Mouse (Mus musculus) v-Abl transformed pro-B cells (cell line): Measurements from ENCODE around the gene Zfp457.

ENCODE experiments used
- in situ Hi-C, 2 experiments: fragments of 400-800 bp; cut with MboI; formaldehyde crosslinking; loops; one replicate each; pipeline ENCODE4 v1.15.1; 2025; ENCODE audit not compliant: unreplicated experiment in 2 of 2

Gene Zfp457

DNA sequence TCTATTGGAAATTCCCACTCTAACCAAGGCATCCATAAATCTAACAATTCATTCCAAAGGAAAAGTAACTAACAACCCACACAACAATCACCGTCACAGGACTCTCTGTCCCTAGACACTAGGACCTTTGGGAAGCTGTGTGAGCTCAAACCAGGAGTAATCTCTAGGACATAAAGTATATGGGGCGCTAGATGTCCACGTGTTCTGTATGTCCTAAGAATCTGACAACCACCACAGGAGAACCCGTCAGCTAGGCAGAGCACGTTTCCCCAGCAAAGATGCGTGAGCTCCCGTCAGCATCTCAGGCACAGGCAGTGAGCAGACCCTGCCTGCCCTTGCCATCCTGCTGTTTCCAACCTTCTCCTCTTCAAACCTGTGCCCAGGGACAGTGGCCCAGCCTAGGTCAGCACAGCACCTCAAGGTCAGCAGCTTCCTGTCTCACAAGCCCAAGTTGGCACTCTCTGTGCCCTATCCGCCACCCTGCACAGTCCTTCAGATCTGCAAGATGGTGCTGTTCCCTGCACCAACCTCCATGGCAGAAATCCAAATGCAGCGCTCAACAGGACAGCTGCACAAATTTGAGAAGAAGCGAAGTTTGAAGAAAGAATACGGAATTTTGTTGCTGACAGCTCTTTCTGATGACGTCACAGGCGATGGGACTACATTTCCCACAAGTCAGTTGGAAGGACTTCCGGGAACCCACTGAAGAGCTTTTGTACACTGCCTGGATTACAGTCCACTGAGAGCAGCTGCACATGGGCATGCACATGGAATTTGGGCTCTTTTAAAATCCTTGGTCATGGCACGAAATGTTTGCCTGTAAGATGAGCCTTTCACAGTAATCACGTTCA lies at the start of gene Zfp457:
Gene Zfp457, minus strand, starts transcription at position 664 of the 851 bp plus-strand sequence.
- in situ Hi-C loops = loop anchor here in 1 of 2 experiments (10.0 kb wide), 1 partner anchor 181 kb away; the partner anchor contains the start of gene Zfp759

DNA sequence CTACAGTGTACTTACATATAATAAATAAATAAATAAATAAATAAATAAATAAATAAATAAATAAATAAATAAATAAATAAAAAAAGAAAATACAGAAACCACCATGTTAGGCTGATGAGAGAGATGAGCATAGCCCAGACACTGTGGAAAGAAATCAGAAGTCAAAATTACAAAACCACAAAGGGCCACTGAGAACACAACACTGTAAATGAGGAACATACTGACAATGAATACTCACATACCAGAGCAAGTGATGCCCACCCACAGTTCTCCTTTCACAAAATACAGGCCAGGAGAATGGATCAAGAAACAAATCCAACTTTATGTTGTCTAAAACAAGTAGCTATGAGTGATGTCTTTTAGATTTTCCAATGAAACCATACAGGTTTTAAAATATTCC lies 45.6 kb upstream of the Zfp457 start:
- in situ Hi-C loops = no loop called here

DNA sequence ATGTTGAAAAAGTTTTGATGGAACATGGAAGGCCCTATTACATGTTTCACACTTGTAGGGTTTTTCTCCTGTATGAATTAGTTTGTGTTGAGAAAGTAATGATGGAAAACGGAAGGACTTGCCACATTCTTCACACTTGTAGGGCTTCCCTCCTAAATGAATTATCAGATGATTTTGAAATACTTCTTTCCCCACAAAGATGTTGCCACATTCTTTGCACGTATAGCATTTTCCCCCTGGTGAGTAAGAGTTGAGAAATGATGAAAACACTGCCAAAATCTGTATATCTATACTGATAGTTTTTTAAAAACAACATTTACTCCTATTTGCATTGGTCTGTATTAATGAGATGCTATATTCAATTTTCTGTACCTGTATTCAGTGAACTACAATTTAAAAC lies 37.1 kb upstream of the Zfp457 start:
- in situ Hi-C loops = no loop called here

DNA sequence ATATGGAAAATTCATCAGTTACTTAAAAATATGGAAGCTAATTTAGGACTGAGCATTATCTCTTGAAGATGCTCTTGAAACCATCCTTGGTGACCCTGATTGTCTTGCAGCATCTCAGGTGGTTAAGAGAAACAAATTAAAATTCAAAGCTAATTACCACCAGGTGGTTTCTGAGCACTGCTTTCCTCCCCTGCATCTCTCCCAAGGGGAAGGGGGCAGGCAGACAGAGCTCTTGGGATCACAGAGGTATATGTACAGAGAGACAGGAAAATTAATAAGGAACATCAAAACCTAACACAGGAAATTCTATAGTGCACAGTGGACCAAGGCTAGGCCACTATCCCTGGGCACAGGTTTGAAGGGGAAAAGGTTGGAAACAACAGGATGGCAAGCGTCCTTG lies 26.6 kb upstream of the Zfp457 start:
- in situ Hi-C loops = loop anchor here in 1 of 2 experiments (10.0 kb wide), 1 partner anchor 482 kb away; the partner anchor contains the start of gene Zfp273

DNA sequence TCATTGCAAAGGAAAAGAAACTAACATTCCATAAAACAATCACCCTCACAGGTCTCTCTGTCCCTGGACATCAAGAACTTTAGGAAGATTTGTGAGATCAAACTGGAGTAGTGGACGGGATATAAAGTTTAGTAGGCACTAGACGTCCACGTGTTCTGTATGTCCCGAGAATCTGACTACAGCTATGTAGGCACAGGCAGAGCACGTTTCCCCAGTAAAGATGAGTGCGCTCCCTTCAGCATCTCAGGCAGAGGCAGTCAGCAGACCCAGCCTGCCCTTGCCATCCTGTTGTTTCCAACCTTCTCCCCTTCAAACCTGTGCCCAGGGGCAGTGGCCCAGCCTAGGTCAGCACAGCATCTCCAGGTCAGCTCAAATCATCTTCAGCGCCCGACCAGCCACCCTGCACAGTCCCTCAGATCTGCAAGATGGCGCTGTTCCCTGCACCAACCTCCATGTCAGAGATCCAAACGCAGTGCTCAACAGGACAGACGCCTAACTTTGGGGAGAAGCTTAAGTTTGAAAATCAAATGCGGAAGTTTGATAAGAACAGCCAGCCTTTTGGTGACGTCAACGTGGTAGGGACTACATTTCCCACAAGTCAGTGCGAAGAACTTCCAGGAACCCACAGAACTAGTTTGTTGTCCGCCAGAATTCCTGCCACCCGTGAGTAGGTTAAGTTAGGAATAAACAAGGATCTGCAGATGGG lies 25.9 kb upstream of the Zfp457 start, which contains the start of gene Zfp595:
Gene Zfp595, minus strand, starts transcription at position 552 of the 706 bp plus-strand sequence.
- in situ Hi-C loops = loop anchor here in 1 of 2 experiments (10.0 kb wide), 1 partner anchor 483 kb away; the partner anchor contains the start of gene Zfp273

DNA sequence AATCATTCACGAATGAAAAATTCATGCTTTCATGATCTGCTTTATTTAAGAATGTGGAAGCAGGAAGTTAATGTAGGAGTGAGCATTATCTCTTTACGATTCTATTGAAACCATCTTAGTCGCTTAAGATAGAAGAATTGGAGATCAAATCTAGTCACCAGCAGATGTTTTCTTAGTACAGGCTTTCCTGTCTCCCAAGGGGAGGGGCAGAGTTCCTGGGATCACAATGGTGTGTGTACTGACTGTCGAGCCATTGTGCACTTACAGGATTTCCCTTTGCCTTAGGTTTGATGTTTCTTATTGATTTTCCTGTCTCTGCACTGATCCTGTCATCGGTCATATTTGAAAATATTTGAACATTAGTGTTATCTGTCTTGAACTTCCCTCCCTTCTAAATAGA lies 433 bp upstream of the Zfp457 start:
- in situ Hi-C loops = loop anchor here in 1 of 2 experiments (10.0 kb wide), 1 partner anchor 182 kb away; the partner anchor contains the start of gene Zfp759

DNA sequence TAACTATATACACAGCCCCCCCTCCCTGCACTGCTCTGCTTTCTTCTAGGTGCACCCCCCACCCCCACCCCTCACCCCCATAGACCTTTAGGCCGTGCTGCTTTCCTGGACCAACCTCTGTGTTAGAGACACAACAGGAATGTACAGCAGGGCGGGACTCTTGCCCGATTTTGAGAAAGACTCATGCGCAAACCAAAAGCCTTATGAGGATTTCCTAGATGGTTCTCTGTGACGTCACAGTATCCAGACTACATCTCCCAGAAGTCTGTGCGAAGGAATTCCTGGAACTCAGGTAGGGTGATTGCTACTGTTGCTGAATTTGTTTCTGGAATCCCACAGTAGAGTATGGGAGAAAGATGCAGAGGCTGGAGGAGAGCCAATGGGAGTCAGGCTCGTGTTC lies 28.0 kb downstream of the Zfp457 start, which contains the start of gene Zfp458:
Gene Zfp458, minus strand, starts transcription at position 153 of the 400 bp plus-strand sequence.
- in situ Hi-C loops = no loop called here

DNA sequence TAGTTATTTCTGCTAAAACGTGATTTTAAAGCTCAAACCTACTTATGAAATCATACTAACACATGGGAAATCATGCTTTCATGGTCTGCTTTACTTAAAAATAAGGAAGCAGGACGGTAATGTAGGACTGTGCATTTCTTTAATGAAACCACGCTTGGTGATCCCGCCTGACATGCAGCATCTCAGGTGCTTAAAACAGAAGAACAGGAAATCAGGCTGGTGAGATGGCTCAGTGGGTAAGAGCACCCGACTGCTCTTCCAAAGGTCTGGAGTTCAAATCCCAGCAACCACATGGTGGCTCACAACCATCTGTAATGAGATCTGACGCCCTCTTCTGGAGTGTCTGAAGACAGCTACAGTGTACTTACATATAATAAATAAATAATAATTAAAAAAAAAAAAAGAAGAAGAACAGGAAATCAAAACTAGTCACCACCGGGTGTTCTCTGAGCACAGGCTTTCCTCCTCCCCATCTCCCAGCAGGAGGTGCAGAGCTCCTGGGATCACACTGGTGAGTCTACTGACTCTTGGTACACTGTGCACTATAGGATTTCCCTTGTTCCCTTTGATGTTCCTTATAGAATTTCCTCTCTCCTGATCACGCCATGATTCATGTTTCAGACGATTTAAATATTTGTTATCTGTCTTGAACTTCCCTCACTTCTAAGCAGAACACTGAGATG lies 36.8 kb downstream of the Zfp457 start:
- in situ Hi-C loops = loop anchor here (5.0 kb wide), 2 partner anchors 162 to 458 kb away; partner anchors contain the start of genes Gm28557 (in 1 of the 2) and Zfp65 (in 1 of the 2)

DNA sequence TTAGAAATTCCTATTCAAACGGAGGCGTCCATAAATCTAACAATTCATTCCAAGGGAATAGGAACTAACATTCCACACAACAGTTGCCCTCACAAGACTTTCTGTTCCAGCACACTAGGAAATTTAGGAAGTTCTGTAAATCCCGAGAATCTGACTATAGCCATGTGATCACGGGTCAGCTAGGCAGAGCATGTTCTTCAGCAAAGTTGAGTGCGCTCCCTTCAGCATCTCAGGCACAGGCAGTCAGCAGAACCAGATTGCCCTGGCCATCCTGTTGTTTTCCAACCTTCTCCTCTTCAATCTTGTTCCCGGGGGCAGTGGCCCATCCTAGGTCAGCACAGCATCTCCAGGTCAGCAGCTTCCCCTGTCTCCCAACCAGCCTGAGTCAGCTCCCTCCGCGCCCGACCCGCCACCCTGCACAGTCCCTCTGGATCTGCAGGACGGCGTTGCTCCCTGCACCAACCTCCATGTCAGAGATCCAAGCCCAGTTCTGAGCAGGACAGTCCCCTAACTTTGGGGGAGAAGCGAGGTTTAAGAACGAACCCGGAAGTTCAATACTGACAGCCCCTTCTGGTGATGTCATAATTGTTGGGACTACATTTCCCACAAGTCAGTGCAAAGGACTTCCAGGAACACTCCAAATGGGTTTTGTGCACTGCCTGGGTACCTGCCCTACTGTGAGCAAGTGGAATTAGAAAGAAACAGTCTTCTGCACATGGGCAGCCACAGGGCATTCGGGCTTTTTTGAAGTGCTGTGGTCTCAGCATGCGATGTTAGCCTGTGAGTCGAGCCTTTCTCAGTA lies 37.5 kb downstream of the Zfp457 start:
- in situ Hi-C loops = loop anchor here (5.0 kb wide), 2 partner anchors 161 to 459 kb away; partner anchors contain the start of genes Gm28557 (in 1 of the 2) and Zfp65 (in 1 of the 2)
